Mouse (Mus musculus) forebrain, postnatal 0 days (tissue): ENCODE results near the gene Tmem116. TPM values are rescaled to one million over a fixed set of nuclear protein-coding genes. Genes with fewer than 3 reads are reported as not detected.

Experiments
- ATAC-seq: fragments of 200-750 bp; cut with Nextera tagmentation; 2 replicates; pipeline ENCODE4 v1.8.0; 2017; ENCODE audit warnings: mild to moderate bottlenecking, moderate library complexity
- DNase-seq: peaks from one replicate; pipeline ENCODE4 v3.0.0-alpha.2; 2015
- H3K27ac ChIP-seq: fragments of 300-500 bp; sonication (generic); 2 replicates; pipeline ENCODE4 v1.5.1; 2014; ENCODE audit warnings: low read depth, mild to moderate bottlenecking, antibody characterized with exemption, low read length, moderate library complexity, mixed read lengths
- H3K27me3 ChIP-seq: fragments of 300-500 bp; sonication (generic); 2 replicates; pipeline ENCODE4 v1.6.1; 2014; ENCODE audit warnings: mild to moderate bottlenecking, low read length, mixed read lengths; ENCODE audit not compliant: insufficient read depth
- H3K36me3 ChIP-seq: fragments of 300-500 bp; sonication (generic); 2 replicates; pipeline ENCODE4 v1.6.1; 2014; ENCODE audit warnings: mild to moderate bottlenecking, moderate library complexity; ENCODE audit not compliant: insufficient read depth
- H3K4me1 ChIP-seq: fragments of 300-500 bp; sonication (generic); 2 replicates; pipeline ENCODE4 v1.6.1; 2014; ENCODE audit warnings: antibody characterized with exemption; ENCODE audit not compliant: insufficient read depth
- H3K4me2 ChIP-seq: fragments of 300-500 bp; sonication (generic); 2 replicates; pipeline ENCODE4 v1.6.1; 2014; ENCODE audit warnings: low read depth, mild to moderate bottlenecking, moderate library complexity
- H3K4me3 ChIP-seq: fragments of 300-500 bp; sonication (generic); 2 replicates; pipeline ENCODE4 v1.5.1; 2014; ENCODE audit warnings: low read depth, low read length, mixed read lengths
- H3K9ac ChIP-seq: fragments of 300-500 bp; sonication (generic); 2 replicates; pipeline ENCODE4 v1.6.1; 2014; ENCODE audit warnings: mild to moderate bottlenecking
- H3K9me3 ChIP-seq: fragments of 300-500 bp; sonication (generic); 2 replicates; pipeline ENCODE4 v1.6.1; 2016; ENCODE audit warnings: low read length
- CTCF ChIP-seq: sonication (generic); IDR thresholded peaks from 2 replicates; pipeline ENCODE4 v1.5.1; 2016; ENCODE audit warnings: antibody characterized with exemption, control low read depth, low read depth
- WGBS: fragments of 180-500 bp; shearing (Covaris S2); extraction: QIAGEN DNeasy Blood & Tissue Kit; methylation state at CpG from one replicate; pipeline ENCODE4 v1.1.7; 2014; 5-methylcytosine and 5-hydroxymethylcytosine counted together
- polyA plus RNA-seq: library from polyadenylated mRNA; unstranded; fragments of >200 nt; fragmentation: Nextera tagmentation; extraction: Ambion mirVana; gene quantifications from 2 replicates; pipeline ENCODE4 v1.2.1, GENCODE M21; 2015
- total RNA-seq: library from RNA; depleted of rRNA; stranded (reverse); fragments of >200 nt; gene quantifications from 2 replicates; pipeline ENCODE4 v1.2.3, GENCODE M21; 2014

Gene Tmem116
- total and polyA plus RNA-seq, 2 experiments from 2014 or later = 0.24 to 2.7 TPM

- DNase-seq = no peak
- Histone ChIP-seq H3K9me3 (no peaks in the 10 kb centered on the region), H3K36me3 (no peaks in the 10 kb centered on the region), H3K27ac (no peak overlapping the region), H3K4me2 (no peak overlapping the region), H3K9ac (no peak overlapping the region), H3K27me3 (no peaks in the 10 kb centered on the region), H3K4me3 (no peak overlapping the region), H3K4me1 (no peaks in the 10 kb centered on the region)
- no peak for ATAC-seq
- no peak for TF ChIP-seq CTCF
- 62% methylated on average over 4 of the region's 4 CpGs for WGBS
Observed at GRCm38 (mm10) chr5:121461339-121462170, 9.9 kb downstream of the Tmem116 start.

GRCm38 (mm10) chr5:121462171-121462502, 10.4 kb downstream of the Tmem116 start:
- 43% methylated on average over 1 of the region's 1 CpGs for WGBS
- Histone ChIP-seq H3K4me1 (no peaks in the 10 kb centered on the region), H3K9ac (no peak overlapping the region), H3K27me3 (no peaks in the 10 kb centered on the region), H3K27ac (no peak overlapping the region), H3K4me2 (no peak overlapping the region), H3K36me3 (no peaks in the 10 kb centered on the region), H3K4me3 (no peak overlapping the region), H3K9me3 (no peaks in the 10 kb centered on the region)
- ATAC-seq = no peak
- no peak for DNase-seq
- no peak for TF ChIP-seq CTCF

GRCm38 (mm10) chr5:121462967-121463366, 11.3 kb downstream of the Tmem116 start:
- Histone ChIP-seq H3K9ac (no peak overlapping the region), H3K4me3 (no peak overlapping the region), H3K27ac (no peak overlapping the region), H3K4me1 (no peaks in the 10 kb centered on the region), H3K4me2 (no peak overlapping the region), H3K9me3 (no peaks in the 10 kb centered on the region), H3K27me3 (no peaks in the 10 kb centered on the region), H3K36me3 (no peaks in the 10 kb centered on the region)
- WGBS = 66% methylated on average over 5 of the region's 5 CpGs
- no peak for ATAC-seq
- DNase-seq = no peak
- TF ChIP-seq CTCF = no peak

GRCm38 (mm10) chr5:121463601-121464250, 12.0 kb downstream of the Tmem116 start:
- Histone ChIP-seq H3K9ac (no peak overlapping the region), H3K4me3 (no peak overlapping the region), H3K9me3 (no peaks in the 10 kb centered on the region), H3K27ac (no peak overlapping the region), H3K36me3 (no peaks in the 10 kb centered on the region), H3K4me1 (no peaks in the 10 kb centered on the region), H3K4me2 (no peak overlapping the region), H3K27me3 (no peaks in the 10 kb centered on the region)
- no peak for DNase-seq
- TF ChIP-seq CTCF = no peak
- 78% methylated on average over 5 of the region's 5 CpGs for WGBS
- ATAC-seq = no peak

- 55% methylated on average over 3 of the region's 3 CpGs for WGBS
- Histone ChIP-seq H3K4me1 (no peaks in the 10 kb centered on the region), H3K27ac (no peak overlapping the region), H3K9me3 (no peaks in the 10 kb centered on the region), H3K9ac (no peak overlapping the region), H3K36me3 (no peaks in the 10 kb centered on the region), H3K4me2 (no peak overlapping the region), H3K27me3 (no peaks in the 10 kb centered on the region), H3K4me3 (no peak overlapping the region)
- DNase-seq = no peak
- no peak for TF ChIP-seq CTCF
- no peak for ATAC-seq
Observed at GRCm38 (mm10) chr5:121469566-121469965, 17.9 kb downstream of the Tmem116 start.

GRCm38 (mm10) chr5:121472411-121472810, 20.7 kb downstream of the Tmem116 start:
- Histone ChIP-seq H3K9me3 (no peaks in the 10 kb centered on the region), H3K9ac (no peak overlapping the region), H3K27me3 (no peaks in the 10 kb centered on the region), H3K4me2 (no peak overlapping the region), H3K36me3 (no peaks in the 10 kb centered on the region), H3K4me3 (no peak overlapping the region), H3K27ac (no peak overlapping the region), H3K4me1 (no peaks in the 10 kb centered on the region)
- TF ChIP-seq CTCF = no peak
- no peak for ATAC-seq
- no peak for DNase-seq
- 84% methylated on average over 2 of the region's 2 CpGs for whole genome bisulfite sequencing

GRCm38 (mm10) chr5:121474610-121475009, 22.9 kb downstream of the Tmem116 start:
- WGBS = 66% methylated on average over 7 of the region's 7 CpGs
- Histone ChIP-seq H3K27ac (no peak overlapping the region), H3K4me1 (no peaks in the 10 kb centered on the region), H3K27me3 (no peaks in the 10 kb centered on the region), H3K9me3 (no peaks in the 10 kb centered on the region), H3K4me3 (no peak overlapping the region), H3K36me3 (no peaks in the 10 kb centered on the region), H3K4me2 (no peak overlapping the region), H3K9ac (no peak overlapping the region)
- no peak for TF ChIP-seq CTCF
- ATAC-seq (no peak), DNase-seq (no peak)
